Mouse (Mus musculus): Measurements from ENCODE around the gene Mitf.
A peak's percentile ranks its signal among the peaks of the same experiment; 100 is the strongest.

The Mitf gene

DNA sequence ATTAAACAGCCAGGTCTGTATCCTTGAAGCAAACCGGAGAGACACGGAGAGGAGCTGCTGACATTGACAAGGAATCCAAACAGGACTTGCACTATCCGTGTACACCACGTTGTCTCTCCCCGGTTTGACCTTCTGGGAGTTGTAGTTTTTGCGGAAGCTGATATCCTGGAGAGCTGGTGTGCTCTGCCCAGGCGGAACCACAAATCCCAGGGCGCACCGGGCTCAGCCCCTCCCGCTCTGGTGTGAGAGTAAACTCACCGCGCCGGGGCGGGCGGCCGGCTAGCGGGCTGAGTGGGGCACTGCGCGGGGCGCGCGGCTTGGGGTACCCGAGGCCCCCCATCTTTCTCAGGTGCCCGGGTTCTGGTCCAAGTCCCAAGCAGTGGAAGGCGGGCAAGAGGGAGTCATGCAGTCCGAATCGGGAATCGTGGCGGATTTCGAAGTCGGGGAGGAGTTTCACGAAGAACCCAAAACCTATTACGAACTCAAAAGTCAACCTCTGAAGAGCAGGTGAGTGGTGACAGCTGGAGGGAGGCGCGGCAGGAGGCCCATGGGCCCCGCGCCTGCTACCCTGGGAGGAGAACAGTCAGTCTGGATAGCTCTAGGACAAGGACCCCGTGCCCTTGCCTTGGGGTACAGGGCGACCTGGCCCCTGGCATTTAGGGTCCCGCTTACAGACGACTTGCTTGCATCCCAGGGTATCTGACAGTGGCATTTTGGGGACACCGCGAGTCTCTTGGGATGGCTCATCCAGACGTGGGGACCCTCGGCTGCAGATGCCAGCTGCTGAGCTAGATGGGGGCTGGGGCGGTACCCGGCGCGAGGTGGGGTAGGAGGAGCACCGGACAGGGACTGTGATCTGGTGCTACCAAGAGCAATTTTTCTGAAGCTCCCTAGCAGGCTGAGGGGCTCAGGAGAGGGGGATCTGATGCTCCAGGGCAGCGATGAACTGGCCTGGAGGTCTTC is at the start of gene Mitf:
TSS of gene Mitf (plus strand) at position 272 of the 963 bp plus-strand sequence.
- peak; percentile 94 for DNase-seq

DNA sequence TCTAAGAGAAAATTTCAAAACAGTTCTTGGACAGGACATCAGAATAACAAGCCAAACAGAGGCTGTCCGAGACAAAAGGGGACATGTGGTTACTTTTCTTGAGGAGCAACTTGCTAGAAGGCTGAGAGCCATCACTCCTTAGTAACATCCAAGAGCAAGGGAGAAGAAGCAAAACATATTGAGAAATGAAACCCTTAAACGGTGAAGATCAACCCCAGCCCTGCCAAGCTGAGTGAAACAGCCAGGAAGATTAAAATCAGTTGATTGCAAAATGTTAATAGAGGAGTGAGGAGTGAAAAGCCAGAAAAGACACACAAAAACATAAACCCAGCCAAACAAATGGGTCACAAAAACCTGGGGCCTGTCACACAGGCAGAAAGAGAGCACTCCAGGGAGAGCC is 49.5 kb upstream of the Mitf start:
- no peak for DNase-seq

DNA sequence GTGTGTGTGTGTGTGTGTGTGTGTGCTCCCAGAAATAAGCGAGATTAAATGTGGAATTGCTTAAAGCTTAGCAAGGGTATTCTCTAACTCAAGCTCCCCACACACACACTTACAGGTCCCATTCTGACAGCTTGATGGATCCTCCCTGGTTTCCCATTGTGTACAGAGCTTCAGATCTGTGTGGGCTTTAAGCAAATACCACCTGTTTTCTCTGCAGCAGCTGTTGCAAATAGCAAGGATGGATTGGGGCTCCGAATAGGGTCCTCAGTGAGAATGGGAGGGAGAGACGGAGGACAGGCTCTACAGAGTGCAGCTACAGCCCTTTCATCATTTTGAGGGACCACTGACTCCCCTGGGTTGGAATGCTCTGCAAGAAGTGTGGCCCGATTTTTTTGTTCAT is 48.0 kb upstream of the Mitf start:
- DNase-seq = peak; percentile 16

DNA sequence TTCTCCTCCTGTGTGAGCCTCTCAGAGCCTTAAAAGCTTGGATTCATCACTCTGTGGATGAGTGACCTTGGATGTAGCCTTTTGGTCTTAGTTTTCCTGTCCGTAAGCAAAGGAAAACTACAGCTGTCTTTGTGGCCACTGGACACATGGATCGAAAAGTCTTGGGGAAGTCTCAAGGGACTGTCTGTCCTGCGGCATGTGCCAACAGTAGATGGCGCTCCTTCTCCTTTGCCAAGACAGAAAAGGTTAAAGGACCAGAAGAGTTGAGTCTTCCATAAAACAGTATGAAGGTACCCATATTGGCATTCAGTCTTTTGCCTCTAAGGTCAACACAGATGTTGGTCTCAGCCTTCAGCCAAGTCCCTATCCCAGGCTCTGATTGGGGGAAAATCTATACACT is 47.6 kb upstream of the Mitf start:
- peak; percentile 81 for DNase-seq

DNA sequence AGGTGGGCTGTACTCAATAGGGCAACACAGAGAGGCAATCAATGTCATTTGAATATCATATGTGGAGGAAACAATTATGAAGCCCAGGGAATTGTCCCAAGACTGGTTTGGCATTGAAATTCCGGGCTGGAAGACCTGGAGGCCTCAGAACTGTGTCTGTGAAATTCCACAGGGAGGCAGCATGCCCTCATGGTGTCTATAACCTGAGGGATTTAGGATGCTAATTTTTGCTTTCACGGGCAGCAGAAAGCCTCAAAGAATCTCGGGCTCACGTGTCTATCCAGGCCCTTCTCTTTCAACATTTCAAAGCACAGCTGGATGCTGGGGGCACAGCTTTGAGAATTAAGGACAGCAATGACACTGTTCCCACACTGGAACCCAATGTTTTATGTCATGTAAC is 45.5 kb upstream of the Mitf start:
- peak; percentile 41 for DNase-seq

DNA sequence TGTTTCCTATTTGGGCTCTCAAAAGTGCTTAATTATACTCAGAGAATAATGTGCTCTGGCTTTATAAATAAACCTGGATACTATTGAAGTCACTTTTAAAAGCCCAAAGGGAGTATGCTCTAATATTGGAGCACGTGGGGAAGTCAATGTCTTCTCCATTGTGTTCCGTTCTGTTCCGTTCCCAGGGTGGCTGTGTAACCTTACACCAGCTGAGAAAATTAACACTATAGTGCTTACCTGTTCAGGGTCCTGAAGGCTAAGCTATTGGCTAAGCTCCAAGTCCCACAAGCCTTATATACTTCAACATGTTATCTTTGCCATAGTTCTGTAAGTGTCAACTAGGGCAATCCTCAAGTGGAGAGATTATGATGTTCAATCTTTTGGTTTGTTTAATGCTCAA is 42.9 kb upstream of the Mitf start:
- DNase-seq = no peak

DNA sequence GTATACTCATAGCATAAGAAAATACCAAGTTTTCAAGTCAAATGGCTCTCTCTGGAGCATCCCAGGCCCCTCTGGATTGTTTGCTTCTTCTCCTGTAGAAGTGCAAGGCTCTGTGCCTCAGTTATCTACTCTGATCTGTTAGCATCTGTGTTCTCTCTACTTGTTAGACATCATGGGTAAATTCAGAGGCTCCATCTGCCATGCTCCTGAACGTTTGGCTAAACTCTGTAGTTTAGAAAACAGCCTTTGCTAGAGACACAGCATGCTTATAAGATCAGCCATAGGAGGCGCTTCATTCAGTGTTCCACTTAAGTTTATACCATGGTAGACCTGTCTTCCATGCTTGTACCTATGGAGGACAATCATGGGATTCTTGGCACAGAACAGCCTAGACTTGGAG is 39.0 kb upstream of the Mitf start:
- no peak for DNase-seq

DNA sequence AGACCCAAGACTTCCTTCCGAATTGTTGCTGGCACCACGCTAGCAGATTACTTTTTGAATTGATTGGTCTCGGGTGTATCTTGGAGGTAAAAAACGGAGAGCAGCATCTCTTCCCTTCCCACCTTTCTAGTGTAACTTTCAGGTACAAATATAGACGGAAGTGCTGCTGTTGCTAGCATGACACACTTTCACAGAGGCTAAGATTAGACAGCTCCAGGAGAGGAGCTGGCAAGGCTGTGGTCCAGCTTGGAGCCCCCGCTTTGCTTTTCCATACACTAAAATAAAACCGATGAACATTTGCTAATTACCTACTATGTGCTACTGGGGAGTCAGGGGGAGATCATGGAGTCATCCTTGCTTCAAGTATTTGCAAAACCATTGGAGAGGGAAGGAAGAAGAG is 37.3 kb upstream of the Mitf start:
- DNase-seq = no peak

DNA sequence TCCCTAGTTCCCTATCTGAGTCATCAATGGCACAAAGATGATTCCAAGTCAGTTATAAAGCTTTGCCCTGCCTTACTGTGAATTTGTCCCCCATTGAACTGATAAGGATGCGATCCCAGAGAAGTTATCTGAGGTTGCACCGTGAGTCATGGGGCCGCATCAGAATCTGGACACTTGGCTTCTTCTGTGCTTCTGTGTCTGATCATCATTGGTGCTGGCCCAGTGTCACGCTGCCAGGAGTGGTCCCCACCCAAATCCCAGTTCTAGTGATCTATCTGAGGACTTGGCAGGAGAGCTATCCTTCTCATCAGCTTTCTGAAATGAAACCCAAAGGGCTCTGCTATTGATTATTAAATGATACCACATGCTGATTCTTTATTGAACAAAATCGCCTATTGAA is 25.5 kb upstream of the Mitf start:
- no peak for DNase-seq

DNA sequence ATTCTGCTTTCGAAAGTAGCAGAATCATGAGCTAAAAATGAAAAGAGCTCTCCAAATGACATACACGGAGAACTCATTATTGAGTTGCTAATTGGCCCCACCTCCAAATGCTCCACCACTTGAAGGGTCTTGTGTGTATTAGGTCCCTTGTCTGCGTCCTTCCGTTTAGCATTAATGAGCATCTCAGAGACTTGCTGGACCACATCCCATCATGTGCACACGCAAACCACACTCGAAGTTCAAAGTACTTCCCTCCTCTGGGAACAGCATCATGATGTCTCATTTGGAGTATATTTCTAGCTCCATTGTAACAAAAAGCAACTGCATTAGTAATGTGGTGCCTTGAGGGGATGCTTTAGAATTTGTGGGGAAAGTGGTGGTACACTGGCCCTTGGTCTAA is 24.6 kb upstream of the Mitf start:
- no peak for DNase-seq

DNA sequence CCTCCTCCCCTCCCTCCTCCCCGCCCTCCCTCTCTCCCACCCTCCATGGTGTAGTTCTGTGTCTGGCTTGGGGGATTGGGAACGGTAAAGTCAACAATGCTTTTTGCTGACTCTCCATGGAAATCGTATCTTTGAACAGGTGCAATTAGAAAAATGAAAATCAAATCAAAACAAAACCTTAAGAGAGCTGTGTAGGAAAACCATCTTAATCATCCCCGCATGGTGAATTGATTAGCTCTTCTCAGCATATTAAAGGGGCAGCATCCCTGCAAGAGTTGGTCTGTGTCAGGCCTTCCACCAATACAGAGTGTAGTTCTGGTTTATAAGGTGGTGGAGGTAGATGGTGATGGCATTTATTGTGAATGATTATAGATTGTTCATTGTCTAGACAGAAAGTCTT is 20.0 kb upstream of the Mitf start:
- no peak for DNase-seq

DNA sequence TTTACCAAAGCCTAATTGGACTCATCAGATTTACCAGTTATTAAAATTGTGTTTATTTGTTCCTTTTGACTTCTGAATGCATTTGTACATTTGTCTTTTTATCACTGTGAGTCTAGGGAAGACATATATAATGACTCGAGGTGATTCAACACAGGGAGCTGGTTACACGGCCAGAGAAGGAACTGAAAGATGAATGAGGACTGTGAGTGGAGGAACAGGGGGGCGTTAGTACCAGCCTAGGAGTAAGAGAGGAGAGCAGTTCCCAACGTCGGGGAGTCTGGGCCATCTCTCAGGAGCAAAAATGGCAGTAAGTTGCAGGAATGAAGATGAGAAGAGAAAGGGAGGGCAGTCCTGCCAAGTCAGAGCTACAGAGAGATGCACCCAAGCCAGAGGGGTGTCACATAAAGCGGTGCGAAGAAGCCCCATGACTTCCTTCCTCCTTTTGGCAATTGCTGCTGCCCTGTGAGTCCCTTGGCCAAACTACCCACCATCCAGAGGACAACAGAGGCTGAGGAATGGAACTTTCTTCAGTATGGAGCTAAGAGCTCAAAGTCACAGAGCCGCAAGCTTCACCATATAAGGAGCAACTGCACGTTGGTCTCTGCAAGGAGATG is 18.4 kb upstream of the Mitf start:
- no peak for DNase-seq

DNA sequence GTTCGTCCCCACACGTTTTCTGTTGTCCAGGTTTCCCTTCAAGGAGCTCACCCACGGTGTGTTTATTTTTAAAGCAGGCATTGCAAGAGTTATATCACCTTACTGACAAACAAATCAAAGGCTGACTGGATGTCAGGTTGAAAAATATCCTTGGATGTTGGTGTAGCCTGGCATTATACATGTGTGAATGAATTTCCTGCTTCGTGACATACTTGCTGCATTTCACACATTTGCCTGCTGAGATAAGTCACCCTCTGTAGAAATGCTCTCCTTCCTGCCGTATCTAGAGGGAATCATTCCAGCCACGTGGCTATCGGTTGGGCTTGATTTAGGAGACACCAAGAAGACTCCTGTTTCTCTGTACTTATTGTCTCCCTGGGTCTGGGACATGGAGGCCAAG is 17.2 kb upstream of the Mitf start:
- DNase-seq = no peak

DNA sequence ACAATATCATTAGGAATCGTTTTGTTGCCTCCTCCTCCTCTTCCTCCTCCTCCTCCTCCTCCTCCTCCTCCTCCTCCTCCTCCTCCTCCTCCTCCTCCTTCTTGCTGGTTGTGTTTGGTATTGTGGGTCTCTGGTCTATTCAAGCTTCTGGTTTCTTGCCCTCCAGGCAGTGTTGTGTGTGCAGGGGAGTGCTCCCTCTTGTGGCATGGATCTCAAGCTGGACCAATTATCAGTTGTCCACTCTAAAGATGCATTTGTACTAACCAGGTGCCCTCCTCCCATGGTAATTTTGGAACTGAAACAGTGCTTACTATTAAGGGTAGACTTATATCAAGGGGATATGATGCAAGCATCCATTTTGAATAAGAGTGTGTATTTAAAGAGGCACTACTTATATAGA is 14.7 kb upstream of the Mitf start:
- DNase-seq = peak; percentile 15

DNA sequence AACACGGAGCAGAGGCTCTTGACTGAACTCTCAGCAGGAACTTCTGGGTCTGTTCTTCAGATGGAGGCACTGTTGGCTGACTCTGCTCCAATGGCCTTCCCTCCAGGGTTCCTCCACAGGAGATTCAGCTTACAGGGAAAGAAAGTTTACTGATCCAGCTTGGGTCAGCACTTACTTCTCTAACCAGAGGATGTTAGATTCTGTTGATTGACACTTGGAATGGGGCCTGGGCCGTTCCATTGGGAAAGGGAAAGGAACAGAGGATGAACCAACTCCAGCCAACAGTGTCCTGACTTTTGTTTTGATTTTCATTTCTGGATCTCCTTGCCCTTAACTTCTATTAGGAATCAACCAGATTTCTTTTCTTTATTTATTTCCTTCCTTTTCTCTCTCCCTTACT is 11.7 kb upstream of the Mitf start:
- DNase-seq = no peak

DNA sequence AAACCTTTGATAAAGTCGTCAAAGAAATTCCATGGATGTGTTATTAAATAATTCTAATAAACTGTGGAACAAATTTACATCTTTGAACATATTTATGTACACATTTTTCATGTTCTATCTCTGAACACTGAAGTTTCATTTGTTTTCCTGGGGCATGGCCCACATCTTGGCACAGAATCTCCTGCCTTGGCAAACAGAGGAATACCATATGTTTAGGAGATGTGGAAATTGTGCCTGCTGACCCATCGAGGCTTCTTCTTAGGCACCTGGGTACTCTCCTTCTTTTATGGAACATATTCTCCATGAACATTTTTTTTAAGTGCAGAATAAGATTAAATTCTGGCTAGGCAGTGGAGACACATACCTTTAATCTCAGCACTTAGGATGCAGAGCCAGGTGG is 6.2 kb upstream of the Mitf start:
- DNase-seq = no peak

DNA sequence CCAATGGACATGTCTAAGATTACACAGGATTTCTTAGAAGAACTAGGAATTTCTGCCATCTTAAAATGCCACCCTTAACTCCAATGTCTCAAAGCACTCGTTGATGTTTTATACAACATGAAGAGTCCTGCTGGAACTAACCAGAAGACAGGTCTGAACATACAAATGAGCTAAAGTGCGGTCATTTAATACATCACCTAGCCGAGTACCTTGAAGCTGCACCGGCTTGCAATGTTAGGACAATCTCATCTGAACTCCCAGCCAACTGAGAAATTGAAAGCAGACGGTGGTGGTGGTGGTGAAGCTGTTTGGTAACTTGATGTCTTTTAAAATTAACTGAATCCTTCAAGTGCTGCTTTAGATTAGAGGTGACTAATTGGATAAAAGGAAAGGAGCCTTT is 801 bp upstream of the Mitf start:
- DNase-seq = peak; percentile 20

DNA sequence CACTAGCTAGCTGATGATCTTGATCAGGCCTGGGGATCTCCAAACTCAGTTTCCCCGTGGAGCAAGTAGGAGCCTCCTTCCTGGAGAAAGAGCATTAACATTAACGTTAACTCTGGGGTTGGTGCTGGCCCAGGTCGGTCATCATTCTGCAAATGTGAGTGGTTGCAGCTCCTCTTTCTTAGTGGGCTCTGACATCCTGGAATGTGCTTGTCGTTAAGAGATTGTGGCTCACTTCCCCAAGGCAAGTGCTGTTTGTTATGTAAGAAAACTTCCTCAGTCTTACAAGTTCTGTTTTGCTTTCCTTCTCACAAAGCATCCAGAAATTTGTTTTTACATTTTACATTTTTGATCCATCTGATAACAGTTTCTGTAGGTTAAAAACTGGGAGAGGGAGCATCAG is 7.3 kb downstream of the Mitf start:
- DNase-seq = no peak

DNA sequence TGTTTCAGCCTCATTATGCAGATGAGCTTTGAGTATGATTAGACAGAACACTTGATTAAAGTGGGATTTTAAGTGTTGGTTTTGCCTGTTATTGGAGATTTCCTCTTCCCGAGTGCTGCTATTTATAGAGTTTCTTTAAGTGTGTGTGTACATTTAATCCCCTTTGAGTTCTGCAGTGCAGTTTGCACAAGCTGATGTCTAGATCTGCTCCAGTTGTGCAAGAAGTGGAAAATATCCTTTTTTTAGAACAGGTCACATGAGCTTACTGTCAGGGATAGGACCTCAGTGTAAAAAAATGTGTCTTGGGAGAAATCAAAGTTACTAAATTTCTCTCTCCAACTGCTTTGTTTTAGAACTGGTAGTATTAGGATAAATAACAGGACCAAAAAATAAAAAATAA is 8.9 kb downstream of the Mitf start:
- DNase-seq = no peak

DNA sequence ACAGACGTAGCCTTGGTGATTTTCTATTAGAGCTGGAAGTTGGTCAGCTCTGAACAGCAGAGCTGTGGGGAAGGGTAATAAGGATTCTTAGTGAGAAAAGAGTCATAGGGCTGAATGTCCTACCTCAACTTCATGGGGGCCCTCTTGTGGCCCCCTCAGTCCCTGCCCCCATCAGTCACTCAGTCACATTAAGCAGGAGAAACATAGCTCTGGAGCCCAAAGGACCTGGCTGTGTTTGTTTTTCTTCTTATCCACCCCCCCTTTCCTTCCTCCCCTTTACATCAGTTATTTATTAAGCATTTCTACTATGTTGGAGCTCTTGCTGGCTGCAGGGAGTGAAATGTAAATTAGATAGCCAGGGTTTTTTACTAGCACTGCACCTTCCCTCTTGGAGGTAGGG is 10.0 kb downstream of the Mitf start:
- no peak for DNase-seq

DNA sequence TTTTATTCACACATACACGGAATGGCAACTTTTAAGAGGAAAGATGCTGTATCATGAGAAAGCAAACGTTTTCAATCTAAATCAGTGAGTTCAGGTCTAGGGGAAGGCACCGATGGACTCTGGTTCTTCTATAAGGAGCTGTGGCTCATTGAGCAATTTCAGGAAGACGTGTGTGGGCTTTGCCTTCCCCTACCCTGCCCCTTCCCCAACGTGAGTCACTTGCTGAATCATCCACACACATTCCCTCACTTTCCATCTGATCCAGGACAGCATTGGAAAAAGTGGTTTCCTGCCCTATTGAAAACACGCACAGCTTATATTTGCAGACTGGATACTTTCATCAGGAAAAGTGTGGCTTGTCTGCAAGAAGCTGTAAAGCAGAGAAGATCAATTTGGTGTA is 11.3 kb downstream of the Mitf start:
- DNase-seq = no peak

DNA sequence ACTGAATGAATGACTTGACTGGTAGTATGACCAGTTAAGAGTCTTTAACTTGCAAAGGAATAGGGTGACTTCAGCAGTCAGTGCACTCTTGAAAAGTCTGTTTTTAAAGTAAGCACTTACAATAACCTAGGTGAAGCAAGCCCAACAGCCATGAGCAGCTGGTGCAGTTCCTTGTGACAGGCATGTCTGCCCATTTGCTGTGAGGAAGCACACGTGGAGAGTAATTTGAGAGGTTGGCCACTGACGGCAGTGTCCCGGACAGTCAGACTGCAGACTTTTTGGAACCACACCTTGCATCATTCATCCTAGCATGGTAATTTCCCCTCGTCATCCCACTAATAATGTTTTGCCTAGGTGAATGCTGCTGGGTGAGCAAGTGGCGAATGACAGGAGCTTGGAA is 12.1 kb downstream of the Mitf start:
- no peak for DNase-seq

DNA sequence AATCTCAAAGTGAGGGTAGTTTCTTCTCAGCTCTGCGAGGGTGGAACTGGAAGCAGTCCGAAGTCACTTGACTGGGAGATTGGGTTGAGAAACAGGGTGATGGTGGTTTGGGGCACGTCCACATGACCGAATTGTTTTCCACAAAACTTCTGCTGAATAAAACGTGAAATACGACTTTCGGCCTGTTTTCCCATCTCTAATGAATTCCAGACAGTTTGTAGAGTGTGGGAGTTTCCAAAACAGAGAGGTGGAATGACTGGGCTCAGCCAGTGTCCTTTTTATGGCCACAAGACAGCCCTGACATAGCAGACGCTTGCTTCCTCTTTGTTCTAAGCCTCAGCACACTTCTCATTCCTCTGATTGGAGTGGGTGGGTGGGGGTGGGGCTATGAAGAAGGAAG is 13.7 kb downstream of the Mitf start:
- DNase-seq = no peak

DNA sequence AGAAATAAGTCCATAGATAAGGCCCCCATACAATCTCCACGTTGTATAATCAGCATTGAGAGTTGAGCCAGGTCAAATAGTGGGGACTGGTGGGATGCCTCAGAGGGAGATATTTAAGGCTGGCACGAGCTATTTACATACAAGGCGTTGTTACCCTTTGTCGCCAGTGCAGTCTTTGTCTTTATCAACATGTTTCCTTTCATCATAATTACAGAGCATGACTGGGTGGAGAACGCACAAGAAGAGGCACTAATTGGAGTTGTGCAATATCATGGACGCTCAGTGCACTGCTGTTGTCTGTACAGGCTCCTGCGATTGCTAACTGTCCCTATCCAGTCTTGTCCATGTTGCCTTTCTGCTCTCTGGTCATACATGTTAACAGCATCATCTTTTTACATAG is 15.0 kb downstream of the Mitf start:
- DNase-seq = no peak

Measured in embryo, embryonic 11 days (tissue).